Mouse (Mus musculus) cerebellum, adult 11-12 months (tissue): ENCODE measurements around the gene Col8a2.

Experiments used
- DNase-seq: peaks from one replicate; pipeline ENCODE4 v3.0.0; 2022

Col8a2 gene

DNA sequence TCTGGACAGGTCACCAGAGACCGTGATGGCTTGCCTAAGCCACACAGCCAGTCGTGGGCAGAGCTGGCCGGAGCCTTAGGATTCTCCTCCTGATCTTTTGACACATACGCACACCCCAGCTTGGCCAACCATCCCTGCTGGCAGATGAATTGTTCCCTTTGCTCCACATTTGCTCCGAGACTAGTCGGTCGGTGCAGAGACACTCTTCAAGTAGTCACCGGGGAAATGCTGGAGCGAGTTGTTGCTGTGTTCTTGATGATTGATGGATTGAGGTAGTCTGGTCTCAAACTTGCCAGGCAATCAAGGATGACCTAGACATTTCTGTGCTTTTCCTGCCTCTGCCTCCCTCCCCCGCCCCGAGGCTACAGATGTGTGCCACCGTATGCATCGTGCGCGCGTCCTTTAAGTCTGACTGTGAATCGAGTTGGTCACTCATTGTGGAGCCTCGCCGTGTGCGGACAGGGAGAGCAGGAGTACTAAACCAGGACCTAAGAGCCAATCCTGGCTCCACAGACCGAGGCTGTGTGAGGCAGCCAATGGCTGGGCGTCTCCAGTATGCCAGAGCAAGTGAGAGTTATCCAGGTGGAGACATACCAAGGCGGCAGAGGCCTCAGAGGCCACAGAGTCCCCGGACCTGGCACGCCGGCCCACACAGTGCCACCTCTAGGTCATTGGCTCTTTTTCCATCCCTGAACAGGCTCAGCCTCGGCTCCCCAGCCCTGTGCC, 15.2 kb downstream of the Col8a2 start:
- peak; percentile 68 for DNase-seq

DNA sequence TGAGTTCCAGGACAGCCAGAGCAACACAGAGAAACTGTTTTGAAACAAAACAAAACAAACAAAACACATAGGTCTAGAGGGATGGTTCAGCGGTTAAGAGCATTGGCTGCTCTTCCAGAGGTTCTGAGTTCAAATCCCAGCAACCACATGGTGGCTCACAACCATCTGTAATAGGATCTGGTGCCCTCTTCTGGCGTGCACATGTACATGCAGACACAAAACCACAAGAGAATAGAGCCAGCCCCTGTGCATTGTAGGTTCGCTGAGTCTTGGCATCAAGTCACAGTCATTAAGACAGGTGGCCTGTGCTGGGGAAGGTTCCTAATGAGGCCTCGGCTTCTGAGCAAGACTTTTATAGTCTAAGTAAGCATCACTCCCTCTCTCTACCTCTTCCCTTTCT, 17.3 kb downstream of the Col8a2 start:
- DNase-seq = peak; percentile 11

DNA sequence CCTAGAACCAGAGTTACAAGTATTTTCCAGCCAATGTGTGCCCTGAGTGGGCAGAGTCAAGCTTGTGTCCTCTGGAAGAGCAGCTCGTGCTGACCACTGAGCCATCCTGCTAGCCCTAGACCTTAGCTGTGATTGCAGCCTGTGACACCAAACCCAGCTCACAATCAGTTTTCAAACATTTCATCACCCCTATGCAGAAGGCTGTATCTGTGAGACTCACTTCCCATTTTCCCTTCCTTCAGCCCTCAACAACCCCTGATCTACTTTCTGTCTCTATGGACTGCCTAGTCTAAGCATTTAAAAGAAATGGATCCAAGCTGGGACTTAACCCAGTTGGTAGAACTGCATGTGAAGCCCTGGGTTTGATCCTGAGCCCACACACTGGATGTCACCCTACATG, 18.8 kb downstream of the Col8a2 start:
- DNase-seq = no peak

DNA sequence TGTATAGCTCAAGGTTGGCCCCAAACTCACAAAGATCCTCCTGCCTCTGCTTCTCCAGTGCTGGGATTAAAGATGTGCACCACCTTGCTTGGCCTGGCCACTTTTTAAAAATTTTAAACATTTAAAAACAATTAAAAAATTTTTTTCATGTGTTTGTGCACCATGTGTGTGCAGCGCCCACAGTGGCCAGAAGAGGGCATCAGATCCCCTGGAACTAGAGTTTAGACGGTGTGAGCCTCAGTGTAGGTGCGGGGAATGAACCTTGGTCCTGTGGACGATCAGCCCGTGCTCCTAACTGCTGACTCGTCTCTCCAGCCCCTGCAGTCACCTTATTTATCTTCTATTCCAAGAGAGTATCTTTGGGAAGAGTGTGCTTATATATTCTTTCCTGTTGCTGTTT, 19.5 kb downstream of the Col8a2 start:
- no peak for DNase-seq

DNA sequence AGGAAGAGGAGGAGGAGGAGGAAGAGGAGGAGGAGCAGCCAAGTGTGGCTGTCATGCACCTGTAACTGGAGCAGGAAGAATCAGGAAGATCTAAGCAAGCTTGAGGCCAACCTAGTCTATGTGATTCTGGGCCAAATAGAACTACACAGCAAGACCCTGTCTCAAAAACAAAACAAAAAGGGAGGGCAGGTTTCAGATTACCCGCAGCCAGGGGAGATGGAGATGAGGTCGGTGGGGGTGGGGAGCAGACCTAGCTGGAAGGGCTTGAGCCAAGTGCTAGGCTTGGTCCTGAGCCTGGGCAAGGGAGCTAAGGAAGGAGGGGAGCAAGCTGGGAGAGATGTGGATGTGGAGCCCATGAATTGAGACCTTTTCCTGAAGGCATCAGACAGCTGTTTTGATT, 20.2 kb downstream of the Col8a2 start:
- no peak for DNase-seq

DNA sequence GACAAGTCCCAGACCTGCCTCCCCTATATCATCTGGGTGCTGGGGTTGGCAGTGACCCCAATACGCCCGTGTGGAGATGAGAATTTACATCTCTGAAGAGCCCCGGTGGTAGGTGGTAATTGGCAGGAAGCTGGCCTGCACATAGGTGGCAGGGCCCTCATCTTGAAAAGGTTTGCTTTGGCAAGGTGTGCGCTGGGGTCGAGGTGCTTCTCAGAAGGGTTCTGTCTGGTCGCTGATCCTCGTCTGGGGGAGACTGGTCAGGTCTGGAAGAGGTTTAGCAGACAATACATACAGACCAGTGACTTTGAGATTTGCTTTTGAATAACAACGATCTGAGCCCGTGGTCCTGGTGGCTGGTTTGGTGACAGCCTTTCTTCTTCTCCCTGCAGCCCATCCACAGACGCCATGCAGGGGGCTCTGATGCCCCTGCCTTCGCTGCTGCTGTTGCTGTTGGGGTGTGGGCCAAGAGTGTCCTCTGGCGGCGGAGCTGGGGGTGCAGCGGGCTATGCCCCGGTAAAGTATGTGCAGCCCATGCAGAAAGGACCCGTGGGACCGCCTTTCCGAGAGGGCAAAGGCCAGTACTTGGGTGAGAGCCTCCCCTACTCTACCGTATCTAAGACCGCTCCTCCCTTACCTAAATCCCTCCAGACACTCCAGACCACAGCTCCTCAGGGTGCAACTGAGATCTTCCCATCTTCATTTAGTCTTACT, 22.8 kb downstream of the Col8a2 start:
- peak; percentile 62 for DNase-seq

DNA sequence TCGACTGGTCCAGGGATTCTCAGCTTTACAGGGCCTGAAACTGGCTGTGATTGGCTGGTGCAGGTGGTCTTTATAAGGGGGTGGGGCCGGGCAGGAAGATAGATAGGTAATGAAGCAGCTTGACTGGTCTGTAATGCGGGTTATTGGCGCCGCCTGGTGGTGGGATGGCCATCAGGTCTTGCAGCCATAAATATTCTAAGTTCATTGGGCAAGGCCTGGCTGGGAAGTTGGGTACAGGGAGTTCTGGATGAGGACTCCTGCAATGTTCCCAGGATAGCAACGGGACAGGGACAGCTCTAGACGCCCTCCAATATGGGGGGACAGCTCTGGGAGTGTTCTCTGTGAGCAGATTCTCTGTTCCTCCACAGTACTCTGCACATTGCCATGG, 23.3 kb downstream of the Col8a2 start:
- DNase-seq = peak; percentile 88

DNA sequence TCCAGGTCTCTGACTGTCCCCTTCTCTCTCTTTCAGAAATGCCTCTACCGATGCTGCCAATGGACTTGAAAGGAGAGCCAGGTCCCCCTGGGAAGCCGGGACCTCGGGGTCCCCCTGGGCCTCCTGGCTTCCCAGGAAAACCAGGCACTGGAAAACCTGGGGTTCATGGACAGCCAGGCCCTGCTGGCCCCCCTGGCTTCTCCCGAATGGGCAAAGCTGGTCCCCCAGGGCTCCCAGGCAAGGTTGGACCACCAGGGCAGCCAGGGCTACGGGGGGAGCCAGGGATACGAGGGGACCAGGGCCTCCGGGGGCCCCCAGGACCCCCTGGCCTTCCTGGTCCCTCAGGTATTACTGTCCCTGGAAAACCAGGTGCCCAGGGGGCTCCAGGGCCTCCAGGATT, 23.8 kb downstream of the Col8a2 start:
- DNase-seq = peak; percentile 47

DNA sequence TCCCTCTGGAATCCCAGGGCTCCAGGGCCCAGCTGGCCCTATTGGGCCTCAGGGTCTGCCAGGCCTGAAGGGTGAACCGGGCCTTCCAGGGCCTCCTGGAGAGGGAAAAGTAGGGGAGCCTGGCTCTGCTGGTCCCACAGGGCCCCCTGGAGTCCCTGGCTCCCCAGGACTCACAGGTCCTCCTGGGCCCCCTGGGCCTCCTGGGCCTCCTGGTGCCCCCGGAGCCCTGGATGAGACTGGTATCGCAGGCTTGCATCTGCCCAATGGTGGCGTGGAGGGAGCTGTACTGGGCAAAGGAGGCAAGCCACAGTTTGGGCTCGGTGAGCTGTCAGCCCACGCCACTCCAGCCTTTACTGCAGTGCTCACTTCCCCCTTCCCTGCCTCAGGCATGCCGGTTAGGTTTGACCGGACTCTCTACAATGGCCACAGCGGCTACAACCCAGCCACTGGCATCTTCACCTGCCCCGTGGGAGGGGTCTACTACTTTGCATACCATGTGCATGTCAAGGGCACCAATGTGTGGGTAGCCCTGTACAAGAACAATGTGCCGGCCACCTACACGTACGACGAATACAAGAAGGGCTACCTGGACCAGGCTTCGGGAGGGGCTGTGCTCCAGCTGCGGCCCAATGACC, 25.1 kb downstream of the Col8a2 start:
- DNase-seq = no peak

DNA sequence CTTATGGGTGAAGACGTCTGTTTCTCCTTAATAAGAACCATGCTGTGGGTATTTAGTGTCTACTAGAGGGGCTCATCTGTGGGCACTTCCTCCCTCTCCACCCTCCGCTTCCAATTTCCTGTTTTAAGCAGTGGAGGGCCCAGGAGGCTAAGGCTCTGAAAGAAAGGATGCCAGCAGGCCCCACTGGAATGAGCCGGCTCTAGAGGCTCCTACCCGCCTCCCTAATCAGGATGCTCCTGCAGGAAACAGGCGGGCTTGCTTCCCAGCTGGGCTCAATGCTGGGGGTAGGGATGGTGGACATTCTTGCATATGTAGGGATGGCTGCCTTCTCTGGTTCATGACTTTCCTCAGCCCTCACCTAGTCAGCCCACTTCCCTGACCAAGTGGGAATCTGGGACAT, 26.6 kb downstream of the Col8a2 start:
- peak; percentile 16 for DNase-seq

DNA sequence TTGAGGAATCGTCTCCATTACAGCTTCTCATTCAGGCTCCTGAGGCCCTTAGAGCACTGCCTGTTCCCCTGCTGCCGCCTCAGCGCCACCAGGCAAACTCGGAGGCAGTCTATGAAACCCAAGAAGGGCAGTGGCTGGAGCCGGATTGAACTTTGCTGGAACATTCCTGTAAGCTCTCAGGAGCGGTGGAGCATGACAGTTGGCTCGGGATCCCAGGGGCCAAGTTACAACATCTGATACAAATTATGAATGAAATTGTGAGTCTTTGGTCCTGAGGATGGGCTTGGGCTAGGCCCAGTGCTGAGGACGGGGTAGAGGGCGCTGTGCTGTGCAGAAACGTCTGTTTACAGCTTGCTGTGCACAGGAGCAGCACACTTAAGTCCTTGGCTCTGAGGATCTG, 27.8 kb downstream of the Col8a2 start:
- DNase-seq = peak; percentile 11

DNA sequence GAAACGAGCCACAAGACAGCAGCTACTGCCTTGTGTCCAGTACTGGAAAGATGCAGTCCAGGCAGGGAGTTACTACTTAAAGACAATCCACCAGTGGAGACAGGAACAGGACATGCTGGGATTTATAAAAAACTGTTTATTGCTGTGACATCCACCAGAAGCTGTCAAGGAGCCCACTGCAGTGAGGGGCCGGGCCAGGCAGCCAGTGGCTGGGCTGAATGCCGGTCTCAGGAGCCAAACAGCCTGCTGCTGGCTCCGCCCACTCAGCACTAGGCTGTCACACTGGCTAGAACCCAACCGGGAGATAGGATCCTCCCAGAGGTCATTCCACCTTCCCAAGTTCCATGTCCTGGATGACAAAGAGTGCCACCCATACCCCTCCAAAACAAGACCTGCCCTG, 29.3 kb downstream of the Col8a2 start:
- DNase-seq = peak; percentile 52

DNA sequence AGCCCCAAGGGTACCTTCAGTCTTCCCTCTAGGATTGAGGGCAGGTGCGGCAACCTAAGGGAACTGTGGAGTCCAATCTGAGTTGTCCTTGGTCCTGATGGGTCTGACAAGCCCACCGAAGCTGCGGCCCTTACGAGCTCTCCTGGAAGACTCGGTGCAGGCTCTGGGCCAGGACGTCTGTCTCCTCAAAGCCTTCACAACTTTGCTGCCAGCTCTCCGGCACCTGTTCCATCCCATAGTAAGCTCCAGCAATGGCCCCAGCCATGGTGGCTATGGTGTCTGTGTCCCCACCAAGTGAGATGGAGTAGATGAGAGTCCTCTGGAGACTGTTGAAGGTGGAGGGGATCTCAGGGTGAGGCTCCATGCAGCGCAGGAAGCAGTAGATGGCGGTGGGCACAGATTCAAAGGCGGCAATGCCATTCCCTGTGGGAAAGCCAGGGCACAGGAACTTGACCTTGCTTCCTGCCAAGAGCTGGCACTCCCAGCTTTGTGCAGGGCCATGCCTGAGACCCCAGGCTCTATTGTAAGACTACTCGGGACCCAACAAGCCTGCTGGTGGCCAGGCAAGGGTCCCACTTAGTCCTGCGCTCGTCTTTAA, 29.9 kb downstream of the Col8a2 start:
- peak; percentile 36 for DNase-seq

DNA sequence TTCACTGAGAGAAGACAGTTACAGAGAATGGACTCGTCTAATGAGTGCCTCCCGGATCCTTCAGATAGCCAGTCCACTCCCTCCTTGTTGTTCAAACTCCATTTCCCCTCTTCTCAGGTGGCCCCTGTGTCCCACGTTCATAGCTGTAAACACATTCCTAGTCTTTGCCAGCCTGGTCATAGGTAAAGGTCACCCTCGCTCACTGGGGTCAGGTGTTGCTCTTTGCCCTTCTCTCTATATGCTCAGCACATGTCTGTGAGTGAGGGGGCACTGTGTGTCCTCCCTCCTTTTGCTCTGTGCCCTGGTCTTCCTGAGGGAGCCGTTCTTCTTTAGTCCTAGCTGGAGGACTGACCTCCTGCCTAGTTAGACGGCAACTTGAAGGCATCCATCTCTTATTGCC, 33.2 kb downstream of the Col8a2 start:
- DNase-seq = peak; percentile 10

DNA sequence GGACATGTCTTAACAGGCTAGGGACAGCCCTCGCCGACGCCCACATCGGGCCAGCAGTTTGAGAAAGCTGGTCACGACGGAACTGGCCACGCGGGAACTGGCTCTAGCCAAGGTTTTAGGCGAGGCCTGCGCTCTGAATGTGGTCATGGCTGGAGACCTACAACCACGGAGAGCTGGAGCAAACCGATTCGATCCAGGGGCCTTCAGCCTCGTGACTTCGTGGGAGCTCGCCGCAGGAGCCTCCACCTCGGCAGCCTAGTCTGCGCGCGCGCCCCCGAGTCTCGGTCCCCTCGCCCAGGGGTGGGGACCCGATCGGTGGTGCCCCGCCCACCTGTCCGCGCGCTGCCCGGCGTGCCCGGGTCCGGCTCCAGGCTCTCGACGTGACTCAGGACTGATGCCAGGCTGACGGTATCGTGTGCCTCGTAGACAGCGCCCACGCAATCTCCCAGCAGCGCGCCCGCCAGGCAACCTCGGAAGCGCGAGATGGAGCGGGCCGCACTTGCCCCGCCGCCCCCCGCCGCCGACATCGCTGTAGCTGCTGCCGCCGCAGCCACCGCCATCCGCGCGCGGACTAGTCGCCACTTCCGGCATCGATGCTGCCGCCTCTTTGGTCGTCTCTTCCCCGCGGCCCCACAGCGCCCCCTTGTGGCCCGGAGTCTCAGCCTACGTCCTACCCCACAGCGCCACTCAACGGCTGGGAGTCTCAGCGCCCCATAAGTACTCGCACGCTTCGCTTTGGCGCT, 34.7 kb downstream of the Col8a2 start, which contains the start of gene Adprhl2:
Adprhl2 (minus strand) TSS at position 593 of the 743 bp plus-strand sequence.
- peak; percentile 96 for DNase-seq

DNA sequence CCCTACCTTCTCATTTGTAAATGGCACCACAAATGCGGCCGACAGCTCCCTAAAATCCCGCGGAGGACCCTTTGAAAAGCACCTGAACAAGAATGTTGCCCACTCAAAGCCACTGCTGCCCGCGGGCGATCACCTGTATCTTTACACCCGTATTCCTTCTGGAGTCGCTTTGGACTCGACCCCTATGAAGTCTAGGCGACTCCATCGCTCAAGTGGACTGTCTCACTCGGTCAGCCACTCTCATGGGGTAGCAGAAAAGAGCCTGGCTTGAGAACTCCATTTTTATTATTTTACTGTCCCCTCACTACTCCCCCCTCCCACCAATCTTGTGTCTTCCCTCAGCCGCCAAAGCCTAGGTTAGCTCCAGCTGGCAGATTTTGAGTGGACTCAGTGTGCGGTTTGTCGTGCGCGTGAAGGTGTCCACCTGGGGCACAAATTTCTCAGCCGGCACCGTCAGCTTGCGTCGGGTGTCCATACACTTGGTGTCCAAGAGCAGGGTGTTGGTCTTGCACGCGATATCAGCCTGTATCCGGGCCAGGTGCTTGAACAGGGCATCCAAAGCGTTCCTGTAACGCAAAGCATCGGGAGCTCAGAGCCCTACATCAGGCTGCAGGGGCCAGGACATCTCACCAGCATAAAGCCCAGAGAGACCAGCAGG, 35.4 kb downstream of the Col8a2 start:
- peak; percentile 57 for DNase-seq

DNA sequence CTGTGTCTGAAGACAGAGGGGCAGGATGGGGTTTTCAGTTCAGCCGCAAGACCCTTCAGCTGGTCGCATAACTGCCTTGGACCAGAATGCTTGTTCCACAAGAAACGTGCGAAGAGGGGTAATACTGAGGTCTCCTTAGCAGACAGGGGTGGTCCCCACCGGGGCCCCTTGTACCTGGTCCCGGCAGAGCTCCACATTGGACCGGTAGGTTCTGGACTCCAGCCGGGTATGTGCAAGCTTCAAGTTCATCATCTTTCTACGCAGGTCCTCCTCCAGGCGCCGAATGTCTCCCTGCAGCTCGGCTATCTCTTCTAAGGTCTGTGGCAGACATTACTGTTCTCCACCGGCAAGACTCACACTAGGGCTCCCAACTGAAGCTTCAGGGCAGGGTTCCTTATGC, 36.1 kb downstream of the Col8a2 start:
- no peak for DNase-seq

DNA sequence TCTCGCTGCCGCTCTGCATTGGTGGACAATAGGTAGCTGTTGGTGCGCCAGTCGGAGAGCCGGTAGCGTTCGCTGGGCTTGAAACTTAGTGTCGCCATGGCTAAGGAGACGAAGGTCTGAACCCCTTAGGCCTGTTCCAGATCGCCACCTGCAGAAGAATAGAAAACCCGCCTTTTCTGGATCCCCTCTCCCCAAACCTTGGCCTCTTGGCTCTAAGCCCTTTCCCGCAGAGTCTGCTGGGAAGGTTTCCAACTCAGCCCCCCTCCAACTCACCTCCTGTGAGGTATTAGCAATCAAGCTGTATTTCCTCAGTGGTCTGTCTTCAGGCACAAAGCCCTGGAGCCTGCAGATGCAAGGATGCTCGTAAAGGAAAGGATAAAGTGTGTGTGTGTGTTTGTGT, 38.3 kb downstream of the Col8a2 start:
- DNase-seq = peak; percentile 22

DNA sequence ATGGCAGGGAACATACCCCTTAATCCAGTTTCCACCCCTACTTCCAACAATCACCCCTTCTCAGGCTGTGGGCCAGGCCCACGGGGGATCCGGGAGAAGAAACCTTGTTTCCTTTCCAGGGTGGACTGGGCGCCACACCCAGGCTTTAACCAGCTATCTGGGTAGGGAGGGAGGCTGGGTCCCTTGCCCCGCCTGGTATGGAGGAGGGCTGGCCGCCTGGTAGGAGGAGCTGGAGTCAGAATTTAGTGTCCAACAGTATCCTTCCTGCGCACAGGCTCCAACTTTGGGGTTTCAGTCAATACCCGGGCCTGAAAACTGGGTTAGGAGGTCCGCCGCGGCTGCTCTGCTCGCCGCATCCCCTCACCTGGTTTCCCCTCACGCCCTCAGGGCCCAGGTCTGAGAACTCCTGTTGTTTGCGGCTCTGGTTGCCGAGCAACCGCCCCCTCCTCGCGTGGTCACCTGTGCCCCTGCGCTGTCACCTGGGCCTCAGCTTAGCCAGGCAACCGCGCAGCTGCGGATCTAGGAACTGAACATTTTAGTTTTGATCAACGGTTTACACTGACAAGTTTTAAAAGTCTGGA, 38.8 kb downstream of the Col8a2 start, which contains the start of gene Tekt2:
Tekt2 (minus strand) TSS at position 408 of the 581 bp plus-strand sequence.
- no peak for DNase-seq

DNA sequence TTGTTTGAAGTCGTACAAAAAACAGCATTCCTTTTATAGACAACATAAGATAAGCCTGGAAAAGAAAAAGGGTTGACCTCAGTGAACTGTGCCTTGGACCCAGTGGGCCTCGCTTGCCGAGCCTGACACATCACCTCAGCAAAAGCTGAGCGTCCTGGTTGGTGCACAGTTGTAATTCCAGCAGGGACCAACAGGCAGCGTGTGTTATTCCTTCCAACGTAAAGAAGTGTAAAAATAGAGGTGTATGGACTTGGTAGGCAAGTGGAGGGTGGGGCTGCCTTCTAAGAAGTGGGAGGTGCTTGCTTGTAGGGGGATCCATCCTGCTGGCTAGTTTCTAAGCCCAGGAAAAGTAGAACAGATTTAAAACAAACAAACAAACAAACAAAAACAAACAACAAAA, 39.4 kb downstream of the Col8a2 start:
- DNase-seq = no peak

DNA sequence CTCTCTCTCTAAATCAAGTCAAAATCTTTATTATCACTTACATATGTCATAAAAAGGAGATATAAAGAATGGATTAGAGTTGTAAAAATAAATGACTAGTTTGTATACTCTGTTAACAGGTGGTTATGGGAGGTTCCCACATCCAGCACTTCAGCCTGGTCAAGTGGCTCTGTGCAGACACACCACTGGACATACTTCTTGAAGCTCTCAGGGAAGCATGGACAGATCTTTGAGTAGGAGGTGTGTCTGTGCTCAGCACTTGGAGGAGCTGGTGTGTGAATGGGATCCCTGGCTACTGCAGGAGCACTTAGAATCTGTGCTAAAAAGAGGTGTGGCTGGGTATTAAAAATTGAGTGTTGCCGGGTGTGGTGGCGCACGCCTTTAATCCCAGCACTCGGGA, 43.7 kb downstream of the Col8a2 start:
- no peak for DNase-seq

DNA sequence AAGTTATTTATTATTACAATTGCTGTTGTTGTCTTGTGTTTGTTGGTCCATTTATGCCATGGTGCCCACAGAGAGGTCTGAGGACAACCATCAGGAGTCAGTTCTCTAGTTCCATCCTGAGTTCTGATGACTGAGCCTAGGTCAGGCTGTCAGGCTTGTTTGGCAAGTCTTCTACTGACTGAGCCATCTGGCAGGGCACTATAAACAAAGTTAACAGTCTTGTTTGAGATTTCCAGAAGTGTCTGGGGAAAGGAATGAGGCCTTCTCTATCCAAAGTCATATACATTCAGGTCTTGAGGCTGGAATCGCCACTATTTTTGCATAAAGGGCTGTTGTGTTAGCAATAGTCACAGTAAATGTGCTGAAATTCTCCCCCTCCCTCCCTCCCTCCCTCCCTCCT, 45.2 kb downstream of the Col8a2 start:
- no peak for DNase-seq
